In genomic region chr2:155453591-155453990, GRCm38 (mm10) we compare ENCODE assay signal across 20 mouse cellular contexts. TPM values are rescaled to one million over a fixed set of nuclear protein-coding genes. Genes with fewer than 3 reads are reported as not detected.
A peak's percentile ranks its signal among the peaks of the same experiment; 100 is the strongest.
DNase-seq lines count a peak whose midpoint lies in the region; ATAC-seq and TF ChIP-seq lines count a peak whose summit lies in the region.
"Had no signal": no experiment of that assay in that cellular context is flagged by ENCODE, and none has a peak within 500 bp of the region (broad histone marks: within the 10 kb centered on the region; RNA-seq: fewer than 3 reads in every experiment).

No protein-coding gene starts in this region.

- no peaks in the 10 kb centered on the region for H3K9me3 ChIP-seq in forebrain, postnatal 0 days (ENCODE audit: low read length)
- no peaks in the 10 kb centered on the region for H3K9me3 ChIP-seq in forebrain, embryonic 15.5 days
- H3K9me3 ChIP-seq in midbrain, postnatal 0 days (ENCODE audit: low read length), result no peaks in the 10 kb centered on the region
- H3K9me3 ChIP-seq in midbrain, embryonic 15.5 days, result no peaks in the 10 kb centered on the region
- H3K9me3 ChIP-seq: forebrain, embryonic 10.5 days; kidney, embryonic 15.5 days; midbrain, embryonic 13.5 days; neural tube, embryonic 15.5 days had no signal

- H3K36me3 ChIP-seq in forebrain, postnatal 0 days (ENCODE audit: insufficient read depth), result no peaks in the 10 kb centered on the region
- 0 out of 2 replicates have a peak, but pooled peaks cover 5% of the 10 kb centered on the region for H3K36me3 ChIP-seq in forebrain, embryonic 15.5 days
- H3K36me3 ChIP-seq in midbrain, postnatal 0 days (ENCODE audit: insufficient read depth, low read length), result no peaks in the 10 kb centered on the region
- H3K36me3 ChIP-seq in midbrain, embryonic 15.5 days (replicated peaks), result no peaks in the 10 kb centered on the region
- H3K36me3 ChIP-seq: neural tube, embryonic 15.5 days had no signal

- DNase-seq in forebrain, postnatal 0 days, result peak; percentile 23
- peak; percentile 6 to 19 for DNase-seq in layer of hippocampus, adult 18-20 months (ENCODE audit: low spot score in 2 of 2)
- no peak for DNase-seq in layer of hippocampus, adult 8-10 months (ENCODE audit: low spot score in 2 of 2)
- peak; percentile 74 for DNase-seq in midbrain, postnatal 0 days (ENCODE audit: low spot score)
- DNase-seq in brain, embryonic 14.5 days (ENCODE audit: low read depth), result peak; percentile 36
- no peak for DNase-seq in c-Kit-positive CD71-positive TER-119-positive erythroid progenitor cells, embryonic 14.5 days (ENCODE audit: low spot score)
- DNase-seq: B cell, adult 2 months; gastrocnemius, postnatal 10 days; heart, adult 18-20 months; liver, postnatal 0 days; lung, postnatal 10 days; thymus, postnatal 4 days had no signal

- H3K27ac ChIP-seq in forebrain, postnatal 0 days (ENCODE audit: low read depth, low read length), result no peak overlapping the region
- H3K27ac ChIP-seq in forebrain, embryonic 15.5 days (replicated peaks), result no peak overlapping the region
- H3K27ac ChIP-seq in midbrain, postnatal 0 days (ENCODE audit: low read depth, low read length), result 0 out of 2 replicates have a peak overlapping the region, but pooled peaks have one; percentile 32
- H3K27ac ChIP-seq in midbrain, embryonic 15.5 days, result no peak overlapping the region
- H3K27ac ChIP-seq: forebrain, embryonic 10.5 days; hindbrain, embryonic 14.5 days; kidney, embryonic 15.5 days; midbrain, embryonic 13.5 days; neural tube, embryonic 15.5 days had no signal

- H3K9ac ChIP-seq in forebrain, postnatal 0 days, result no peak overlapping the region
- H3K9ac ChIP-seq in forebrain, embryonic 15.5 days (replicated peaks), result no peak overlapping the region
- H3K9ac ChIP-seq in midbrain, postnatal 0 days (replicated peaks; ENCODE audit: low read length, poor library complexity, severe bottlenecking), result no peak overlapping the region
- no peak overlapping the region for H3K9ac ChIP-seq in midbrain, embryonic 15.5 days
- H3K9ac ChIP-seq: hindbrain, embryonic 14.5 days; kidney, embryonic 15.5 days; liver, postnatal 0 days; midbrain, embryonic 13.5 days; neural tube, embryonic 15.5 days had no signal

- H3K27me3 ChIP-seq in forebrain, postnatal 0 days (ENCODE audit: insufficient read depth, low read length), result no peaks in the 10 kb centered on the region
- no peaks in the 10 kb centered on the region for H3K27me3 ChIP-seq in forebrain, embryonic 15.5 days
- H3K27me3 ChIP-seq in midbrain, postnatal 0 days (ENCODE audit: insufficient read depth, low read length), result no peaks in the 10 kb centered on the region
- H3K27me3 ChIP-seq in midbrain, embryonic 15.5 days (replicated peaks), result no peaks in the 10 kb centered on the region
- H3K27me3 ChIP-seq: kidney, embryonic 15.5 days; midbrain, embryonic 13.5 days; neural tube, embryonic 15.5 days had no signal

- H3K4me2 ChIP-seq in forebrain, postnatal 0 days (ENCODE audit: low read depth), result no peak overlapping the region
- no peak overlapping the region for H3K4me2 ChIP-seq in forebrain, embryonic 15.5 days (replicated peaks)
- H3K4me2 ChIP-seq in midbrain, postnatal 0 days (ENCODE audit: low read depth, low read length, poor library complexity, severe bottlenecking), result no peak overlapping the region
- H3K4me2 ChIP-seq in midbrain, embryonic 15.5 days, result no peak overlapping the region
- H3K4me2 ChIP-seq: hindbrain, embryonic 14.5 days; kidney, embryonic 15.5 days; midbrain, embryonic 13.5 days; neural tube, embryonic 15.5 days had no signal

- no peak for TF ChIP-seq POLR2A in brain, embryonic 14.5 days (IDR thresholded peaks at IDR 0.05; ENCODE audit: borderline replicate concordance, extremely low read depth, insufficient read depth, insufficient read length, poor library complexity, severe bottlenecking)

- no peak overlapping the region for H3K4me3 ChIP-seq in forebrain, postnatal 0 days (ENCODE audit: low read depth, low read length)
- H3K4me3 ChIP-seq in forebrain, embryonic 15.5 days, result no peak overlapping the region
- no peak overlapping the region for H3K4me3 ChIP-seq in midbrain, postnatal 0 days (ENCODE audit: low read depth, low read length)
- H3K4me3 ChIP-seq in midbrain, embryonic 15.5 days, result no peak overlapping the region
- H3K4me3 ChIP-seq: forebrain, embryonic 10.5 days; kidney, embryonic 15.5 days; midbrain, embryonic 13.5 days; neural tube, embryonic 15.5 days had no signal

- no peaks in the 10 kb centered on the region for H3K4me1 ChIP-seq in forebrain, postnatal 0 days (ENCODE audit: insufficient read depth)
- no peaks in the 10 kb centered on the region for H3K4me1 ChIP-seq in forebrain, embryonic 15.5 days
- H3K4me1 ChIP-seq in midbrain, postnatal 0 days (ENCODE audit: insufficient read depth, low read length), result no peaks in the 10 kb centered on the region
- H3K4me1 ChIP-seq in midbrain, embryonic 15.5 days, result no peaks in the 10 kb centered on the region
- H3K4me1 ChIP-seq: forebrain, embryonic 10.5 days; kidney, embryonic 15.5 days; midbrain, embryonic 13.5 days had no signal

- peak; percentile 55 for ATAC-seq in forebrain, postnatal 0 days
- ATAC-seq in forebrain, embryonic 15.5 days (replicated peaks), result no peak
- peak; percentile 47; the same call in 1 of the 2 replicates for ATAC-seq in midbrain, postnatal 0 days (ENCODE audit: low FRiP score)
- no peak for ATAC-seq in midbrain, embryonic 15.5 days (replicated peaks)
- ATAC-seq: intestine, postnatal 0 days; liver, postnatal 0 days; midbrain, embryonic 13.5 days had no signal

- TF ChIP-seq CTCF in forebrain, postnatal 0 days (IDR thresholded peaks at IDR 0.05; ENCODE audit: low read depth), result no peak
- no peak for TF ChIP-seq CTCF in midbrain, postnatal 0 days (IDR thresholded peaks at IDR 0.05)
- no peak for TF ChIP-seq CTCF in brain, embryonic 14.5 days (IDR thresholded peaks at IDR 0.05; ENCODE audit: borderline replicate concordance, extremely low read depth, insufficient read depth, insufficient read length)

- 68% methylated on average over 7 of the region's 7 CpGs for WGBS in forebrain, postnatal 0 days
- WGBS in forebrain, embryonic 15.5 days, result 80% methylated on average over 7 of the region's 7 CpGs
- 69% methylated on average over 7 of the region's 7 CpGs for WGBS in midbrain, postnatal 0 days
- WGBS in midbrain, embryonic 15.5 days, result 85% methylated on average over 7 of the region's 7 CpGs

RNA-seq across cellular contexts. Expression of gene Ncoa6, which starts 20.1 kb away (rescaled TPM):
- 32.4 and 45.8 TPM in 2 replicates for total RNA-seq in forebrain, postnatal 0 days (2014; rRNA removed)
- 23.5 and 26.8 TPM in 2 replicates for polyA plus RNA-seq in forebrain, postnatal 0 days (2015; fragmentation: Nextera tagmentation; extraction: Ambion mirVana)
- 28.1 and 28.8 TPM in 2 replicates for polyA plus RNA-seq in forebrain, embryonic 15.5 days (2015; fragmentation: Nextera tagmentation; extraction: Ambion mirVana)
- 10 to 100 TPM; 60.9 to 63.3 TPM for total RNA-seq in layer of hippocampus, adult 18-20 months (2021)
- total RNA-seq in layer of hippocampus, adult 8-10 months (2022), result 10 to 100 TPM; 58.1 to 63.8 (median 62.3) TPM
- total RNA-seq in midbrain, postnatal 0 days (2014; rRNA removed), result 50.5 and 73.1 TPM in 2 replicates
- 23.3 and 32.1 TPM in 2 replicates for polyA plus RNA-seq in midbrain, postnatal 0 days (2015; fragmentation: Nextera tagmentation; extraction: Ambion mirVana)
- polyA plus RNA-seq in midbrain, embryonic 15.5 days (2015; fragmentation: Nextera tagmentation; extraction: Ambion mirVana), result 26.1 and 28.9 TPM in 2 replicates
- 56.8 and 75.2 TPM in 2 replicates for polyA plus RNA-seq in brain, embryonic 14.5 days (2012; rRNA removed)

Comparison
In these comparisons a context has a peak if more than half of its experiments do, and no peak if none do; other contexts are left out.
1. ATAC-seq: peak in forebrain, postnatal 0 days (single experiment) and midbrain, postnatal 0 days (single experiment); none in forebrain, embryonic 15.5 days (single experiment) and midbrain, embryonic 15.5 days (single experiment).
2. DNase-seq: peak in forebrain, postnatal 0 days (single experiment), layer of hippocampus, adult 18-20 months (2 of 2), midbrain, postnatal 0 days (single experiment) and brain, embryonic 14.5 days (single experiment); none in layer of hippocampus, adult 8-10 months (0 of 2) and c-Kit-positive CD71-positive TER-119-positive erythroid progenitor cells, embryonic 14.5 days (single experiment).